Mouse (Mus musculus) brain, embryonic 14.5 days (tissue): ENCODE results near the gene Pmvk. TPM values are rescaled to one million over a fixed set of nuclear protein-coding genes. Genes with fewer than 3 reads are reported as not detected.
A peak's percentile ranks its signal among the peaks of the same experiment; 100 is the strongest.

ENCODE experiments used
- DNase-seq: peaks from one replicate; pipeline ENCODE4 v3.0.0-alpha.2; 2011; ENCODE audit warnings: low read depth
- CTCF ChIP-seq: fragments of 200-500 bp; IDR thresholded peaks from 2 replicates; pipeline ENCODE4 v1.5.1; 2012; ENCODE audit warnings: inconsistent platforms, mild to moderate bottlenecking, moderate library complexity, borderline replicate concordance; ENCODE audit not compliant: insufficient read depth, insufficient read length; ENCODE audit errors: extremely low read depth
- POLR2A ChIP-seq: fragments of 200-500 bp; IDR thresholded peaks from 2 replicates; pipeline ENCODE4 v1.6.1; 2012; ENCODE audit warnings: mild to moderate bottlenecking, inconsistent platforms, borderline replicate concordance; ENCODE audit not compliant: poor library complexity, insufficient read depth, insufficient read length, severe bottlenecking; ENCODE audit errors: extremely low read depth
- polyA plus RNA-seq: library from polyadenylated mRNA; depleted of rRNA; stranded (reverse); fragments of >200 nt; gene quantifications from 2 replicates; pipeline ENCODE4 v1.2.3, GENCODE M21; 2012; rRNA removed

The Pmvk gene
- polyA plus RNA-seq, result 72.2 and 86.3 TPM in 2 replicates

DNA sequence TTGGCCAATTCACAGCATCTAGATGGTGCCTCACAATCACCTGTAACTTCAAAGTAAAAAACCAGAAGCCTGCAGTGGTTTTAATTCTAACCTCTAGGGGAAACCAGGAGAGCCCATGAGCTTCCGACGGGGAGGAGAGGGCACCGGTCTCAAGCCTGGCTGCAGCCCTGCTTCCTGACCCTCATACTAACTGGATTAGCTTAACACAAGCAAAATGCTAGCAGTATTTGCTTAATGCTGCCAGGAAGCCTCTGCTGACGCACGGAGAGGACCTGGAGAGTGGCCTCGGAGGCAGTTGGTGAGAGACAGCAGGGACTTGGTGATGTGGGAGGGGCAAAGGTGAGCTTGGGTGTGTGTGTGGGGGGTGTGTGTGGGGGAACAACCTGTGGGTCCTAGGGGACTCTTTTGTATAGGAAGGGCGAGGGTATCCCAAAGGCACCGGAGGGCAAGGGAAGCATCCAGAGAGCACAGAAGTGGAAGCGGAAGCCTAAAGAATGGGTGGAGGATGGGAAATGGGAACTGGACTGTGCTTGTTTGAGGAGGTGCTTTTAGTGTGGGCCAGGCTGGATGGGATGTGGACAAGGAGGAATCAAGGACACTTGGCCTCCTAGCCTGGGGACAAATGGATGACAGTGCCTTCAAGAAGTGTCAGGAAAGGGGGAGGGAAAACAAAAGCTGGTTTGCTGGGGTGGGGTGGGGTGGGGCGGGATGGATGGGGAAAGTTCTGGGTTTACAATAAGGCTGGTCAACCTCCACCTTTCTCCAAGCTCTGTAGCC lies at the start of gene Pmvk:
Pmvk (plus strand) TSS at position 141 of the 777 bp plus-strand sequence.
- TF ChIP-seq POLR2A (no peak), CTCF (no peak)
- no peak for DNase-seq

DNA sequence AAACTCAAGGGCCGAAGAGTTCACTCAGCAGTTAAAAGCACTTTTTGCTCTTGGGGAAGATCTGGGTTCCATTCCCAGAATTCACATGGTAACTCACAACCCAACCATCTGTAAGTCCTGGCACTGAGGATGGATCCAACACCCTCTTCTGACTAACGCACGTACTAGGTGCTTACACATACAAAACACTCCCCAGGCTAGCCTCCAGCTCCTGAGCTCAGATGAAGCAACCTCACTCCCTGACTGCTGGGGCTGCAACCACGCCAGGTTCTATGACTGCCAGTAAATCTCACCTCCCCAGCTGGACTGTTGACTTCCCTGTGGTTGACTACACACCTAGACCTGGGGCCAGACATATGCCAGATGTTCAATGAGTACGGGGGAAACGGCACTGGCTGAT lies 47.5 kb upstream of the Pmvk start:
- TF ChIP-seq CTCF (no peak), POLR2A (no peak)
- no peak for DNase-seq

DNA sequence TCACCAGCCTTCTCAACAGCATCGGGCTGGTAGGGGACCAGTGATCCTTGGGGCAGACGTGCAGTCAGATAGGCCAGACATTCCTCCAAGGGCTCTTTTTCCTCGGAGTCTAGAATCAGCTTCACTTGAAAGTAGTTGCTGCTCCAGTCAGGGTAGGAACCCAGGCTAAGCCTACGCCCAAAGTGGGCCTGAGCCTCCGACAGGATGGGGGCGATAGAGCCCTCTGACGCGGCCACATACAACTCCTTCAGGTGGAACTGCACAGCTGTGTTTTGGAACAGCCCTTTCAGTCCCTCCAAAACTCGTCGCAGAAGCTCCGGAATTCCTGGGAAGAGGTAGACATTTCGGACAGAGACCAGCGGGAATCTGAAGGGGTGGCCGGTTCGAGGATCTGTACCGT lies 45.9 kb upstream of the Pmvk start:
- DNase-seq, result no peak
- TF ChIP-seq CTCF (no peak), POLR2A (no peak)

DNA sequence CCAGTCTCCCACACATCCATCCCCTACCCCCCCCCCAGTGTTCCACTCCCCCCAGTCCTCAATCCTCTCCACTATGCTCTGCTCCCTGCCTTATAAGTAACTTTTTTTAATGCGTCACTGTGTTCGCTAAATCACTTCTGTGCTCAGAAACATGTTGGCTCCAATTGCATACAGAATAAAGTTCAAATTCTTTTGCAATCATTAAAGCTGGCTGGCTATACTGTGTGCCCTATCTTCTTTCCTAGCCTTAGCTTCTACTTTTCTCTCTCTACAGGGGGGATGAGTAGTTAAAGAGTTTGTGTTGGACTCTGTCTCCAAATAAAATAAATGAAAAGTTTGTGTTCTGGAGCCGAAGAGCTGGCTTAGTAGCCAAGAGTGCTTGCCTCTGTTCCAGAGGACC lies 44.6 kb upstream of the Pmvk start:
- no peak for TF ChIP-seq CTCF

DNA sequence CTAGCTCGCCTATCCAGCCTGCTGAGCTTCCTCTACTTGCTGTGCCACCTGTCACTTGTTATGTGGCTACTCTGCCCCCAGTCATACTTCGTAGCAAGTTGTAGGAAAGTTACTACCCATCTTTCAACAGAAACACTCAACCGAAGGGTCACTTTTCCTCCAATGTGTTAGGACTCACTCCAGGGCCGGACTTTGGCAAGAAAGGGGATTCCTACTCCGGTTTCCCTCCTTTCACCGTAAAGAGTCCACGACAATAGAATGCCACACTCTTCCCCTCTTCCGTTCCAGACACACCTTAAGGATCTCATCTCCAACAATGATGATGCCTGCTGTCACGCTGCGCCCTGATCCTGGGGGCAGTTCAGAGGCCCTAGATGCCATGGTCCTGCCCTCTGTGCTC lies 43.5 kb upstream of the Pmvk start:
- no peak for DNase-seq
- no peak for TF ChIP-seq POLR2A
- no peak for TF ChIP-seq CTCF

More for the DNA sequence above, 44.6 kb upstream of the Pmvk start:
- DNase-seq, result no peak

DNA sequence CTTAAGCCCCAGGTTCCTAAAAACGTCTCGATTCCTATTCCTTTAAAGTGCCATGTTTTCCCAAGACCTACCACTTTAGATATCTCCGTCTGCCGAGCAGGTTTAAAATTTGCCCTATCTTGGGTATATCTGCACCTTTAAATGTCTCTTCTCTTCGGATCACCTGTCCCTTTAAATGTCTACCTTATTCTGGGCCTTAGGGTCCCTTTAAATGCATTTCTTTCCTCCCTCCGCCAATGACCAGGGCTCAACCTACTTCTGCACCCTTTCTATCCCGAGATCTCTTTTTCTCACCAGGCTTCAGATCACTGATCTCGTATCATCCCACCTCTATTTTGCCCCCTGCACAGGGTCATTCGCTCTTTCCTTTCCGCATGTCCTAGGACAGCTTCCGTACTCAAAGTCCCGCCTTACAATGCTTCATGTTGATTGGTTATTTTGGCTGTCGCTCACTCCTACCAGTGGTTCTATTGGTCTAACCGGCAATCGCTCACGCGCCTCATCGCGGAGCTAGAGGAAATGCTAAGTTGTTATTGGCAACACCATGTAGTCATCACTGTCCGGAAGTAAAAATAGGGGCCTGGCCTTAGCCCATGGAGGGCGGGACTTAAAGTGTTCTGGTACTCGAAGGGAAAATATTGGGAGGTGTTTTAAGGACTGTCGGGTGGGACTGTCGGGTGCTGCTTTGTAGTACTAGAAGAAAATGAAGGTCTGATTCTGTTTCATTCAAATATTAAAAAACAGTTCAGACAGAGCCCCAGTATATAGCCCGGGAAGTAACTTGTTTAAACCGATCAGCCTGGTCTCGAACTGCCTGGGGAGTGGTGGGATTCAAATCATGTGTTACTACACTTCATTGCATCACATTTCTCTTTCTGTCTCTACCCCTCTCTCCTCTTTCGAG lies 42.6 kb upstream of the Pmvk start, which contains the start of gene Flad1:
Flad1 (minus strand) TSS at position 381 of the 904 bp plus-strand sequence.
- DNase-seq, result peak; percentile 100
- no peak for TF ChIP-seq CTCF

DNA sequence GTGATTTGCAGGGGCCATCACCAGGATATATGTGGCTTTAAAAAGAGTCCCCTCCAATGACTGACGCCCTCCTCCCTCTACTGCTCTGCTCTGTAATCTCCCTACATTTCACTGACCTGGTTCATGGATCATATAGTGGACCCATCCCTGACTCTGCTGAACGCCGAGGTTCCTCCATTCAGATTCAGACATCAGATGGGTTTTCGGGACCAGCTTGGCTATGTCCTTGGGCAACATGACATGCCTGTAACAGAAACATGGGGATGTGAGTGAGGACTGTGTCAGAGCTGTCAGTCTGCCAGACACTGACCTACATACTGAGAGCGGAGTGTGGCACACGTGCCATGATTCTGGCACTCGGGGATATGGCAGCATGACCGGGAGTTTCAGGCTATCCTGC lies 38.2 kb upstream of the Pmvk start:
- TF ChIP-seq POLR2A (no peak), CTCF (no peak)
- DNase-seq, result no peak

DNA sequence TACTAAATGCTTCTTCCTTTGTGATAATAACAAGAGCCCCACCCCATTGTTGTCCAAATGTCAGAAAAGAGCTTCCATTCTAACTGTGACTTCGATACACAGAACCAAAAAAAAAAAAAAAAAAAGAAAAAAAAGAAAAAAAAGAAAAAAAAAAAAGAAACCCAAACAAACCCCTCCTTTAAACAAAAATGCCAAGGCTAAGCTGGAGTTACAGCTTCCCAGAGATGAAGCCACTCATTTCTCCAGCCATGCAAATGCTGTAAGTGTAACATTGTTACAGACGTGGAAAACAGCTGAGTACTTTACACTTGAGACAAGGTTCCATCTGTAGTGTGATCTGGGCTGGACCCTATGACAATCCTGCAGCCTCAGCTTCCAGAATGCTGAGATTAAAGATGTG lies 37.2 kb upstream of the Pmvk start:
- no peak for TF ChIP-seq POLR2A
- TF ChIP-seq CTCF, result no peak
- DNase-seq, result no peak

DNA sequence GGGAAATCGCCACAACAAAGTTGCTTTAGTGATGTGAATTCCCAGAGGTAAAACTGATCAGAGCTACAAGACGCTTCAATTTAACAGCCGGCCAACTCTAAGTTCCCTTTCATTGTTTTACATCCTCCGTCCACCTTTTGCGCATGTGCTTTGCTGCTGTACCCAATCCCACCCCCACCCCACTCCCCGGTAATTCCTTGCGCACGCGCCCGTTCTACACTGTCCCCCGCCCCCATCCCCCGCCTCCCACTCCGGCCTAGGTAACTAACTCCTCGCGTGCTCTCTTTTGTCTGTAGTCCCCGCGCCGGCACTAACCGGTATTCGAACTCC lies 36.5 kb upstream of the Pmvk start:
- DNase-seq, result peak; percentile 95
- TF ChIP-seq CTCF (no peak), POLR2A (0 out of 2 replicates have a peak, but pooled peaks have one; percentile 26)

DNA sequence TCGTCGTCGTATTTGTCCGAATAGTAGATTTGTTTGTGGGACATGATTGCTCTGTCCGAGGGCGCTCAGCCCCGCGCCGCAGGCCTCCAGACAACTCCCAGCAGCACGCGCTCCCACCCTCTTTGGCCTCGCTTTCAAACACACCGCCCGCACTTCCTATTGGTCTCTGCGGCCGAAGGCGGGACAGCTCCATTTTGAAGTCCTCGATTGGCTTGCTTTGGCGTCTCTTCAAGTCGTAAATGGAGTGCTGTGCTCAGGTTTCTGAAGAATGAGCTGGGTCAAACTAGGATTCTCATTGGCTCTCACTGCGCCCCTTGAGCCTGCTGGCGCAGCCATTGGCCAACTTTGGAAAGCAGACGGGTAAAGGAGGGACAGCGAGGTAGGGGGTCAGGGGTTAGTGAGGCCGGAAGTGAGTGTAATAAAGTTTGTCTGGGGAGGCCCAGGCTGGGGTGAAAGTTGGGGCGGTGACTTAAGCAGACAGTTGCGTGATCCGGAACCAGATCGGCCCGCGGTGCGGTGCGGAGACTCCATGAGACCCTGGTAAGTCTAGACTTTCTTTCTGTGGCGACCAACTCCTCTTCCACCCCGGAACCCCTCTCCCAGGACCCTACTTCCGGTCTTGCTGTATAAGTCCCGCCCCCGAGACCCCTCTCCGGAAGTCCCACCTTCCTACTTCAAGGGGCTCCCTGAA lies 36.0 kb upstream of the Pmvk start, which contains the start of the genes Cks1b and Shc1:
Cks1b (minus strand) TSS at position 214 of the 691 bp plus-strand sequence.
Shc1 (plus strand) TSS at position 274 of the 691 bp plus-strand sequence.
- peak; percentile 100 for DNase-seq
- TF ChIP-seq CTCF, result no peak
- peak; percentile 28; the same call in 1 of the 2 replicates for TF ChIP-seq POLR2A

DNA sequence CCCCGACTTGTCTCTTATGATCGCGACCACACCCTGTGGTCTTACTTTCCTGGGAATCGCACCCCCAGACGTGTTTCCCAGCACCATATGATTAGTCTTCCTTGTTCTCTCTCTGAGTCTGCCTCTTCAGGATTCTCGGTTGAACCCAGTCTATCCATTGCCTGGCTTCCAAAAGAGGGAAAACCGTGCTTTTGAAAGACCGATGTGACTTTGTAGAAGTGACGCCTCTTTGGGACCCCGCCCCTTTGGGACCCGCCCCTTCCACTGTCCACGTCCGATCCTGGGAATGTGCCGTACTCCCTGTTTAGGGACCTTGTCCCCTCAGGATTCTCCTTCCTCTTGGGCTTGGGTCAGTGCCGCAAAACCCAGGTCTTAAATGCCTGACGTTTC lies 35.5 kb upstream of the Pmvk start:
- no peak for TF ChIP-seq POLR2A
- no peak for TF ChIP-seq CTCF
- DNase-seq, result no peak

DNA sequence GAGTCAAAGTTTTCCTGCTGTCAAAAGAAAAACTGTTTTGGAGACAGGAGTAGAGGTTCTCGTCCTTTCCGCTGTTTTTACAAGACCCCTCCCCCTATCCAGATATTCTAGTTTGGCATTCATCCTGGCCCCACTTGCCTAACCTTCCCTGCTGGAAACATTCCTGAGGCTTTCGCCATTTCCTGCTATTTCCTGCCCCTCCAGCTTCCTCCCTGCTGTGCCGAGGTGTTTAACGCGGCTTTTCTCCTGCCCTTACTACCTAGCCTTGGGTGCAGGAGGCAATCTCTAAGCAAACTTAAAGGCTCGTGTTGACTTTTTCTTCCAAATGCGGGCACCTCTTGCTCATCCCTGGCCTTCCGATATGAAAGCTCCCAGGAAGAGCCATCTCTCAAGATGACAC lies 34.8 kb upstream of the Pmvk start:
- no peak for TF ChIP-seq POLR2A
- no peak for TF ChIP-seq CTCF
- DNase-seq, result peak; percentile 29

DNA sequence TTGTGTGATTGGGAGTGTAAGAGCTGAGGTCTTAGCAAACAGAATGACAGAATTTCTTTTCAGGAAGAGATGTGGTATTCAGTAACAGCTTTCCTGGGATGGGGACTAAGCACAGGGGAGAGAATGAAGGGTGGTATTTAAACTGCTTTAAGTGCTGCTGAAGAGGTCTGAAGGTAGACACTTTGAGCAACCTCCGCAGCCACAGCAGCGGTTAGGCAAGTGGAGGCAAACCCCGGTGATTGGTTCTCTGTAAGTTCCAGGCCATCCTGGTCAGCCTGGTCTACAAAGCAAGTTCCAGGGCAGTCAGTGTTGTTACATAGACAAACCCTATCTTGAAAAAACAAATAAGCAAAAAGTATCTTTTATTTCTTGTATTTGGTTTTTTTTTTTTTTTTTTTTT lies 34.4 kb upstream of the Pmvk start:
- DNase-seq, result no peak
- TF ChIP-seq CTCF (no peak), POLR2A (no peak)
